Mouse (Mus musculus): ENCODE data around the gene Wdr6.
A peak's percentile ranks its signal among the peaks of the same experiment; 100 is the strongest.
"Not testable (repeated sequence)": the region's sequence is repeated elsewhere in the genome, so short reads cannot be mapped to it uniquely, and the experiment has no call there.

Wdr6 gene

DNA sequence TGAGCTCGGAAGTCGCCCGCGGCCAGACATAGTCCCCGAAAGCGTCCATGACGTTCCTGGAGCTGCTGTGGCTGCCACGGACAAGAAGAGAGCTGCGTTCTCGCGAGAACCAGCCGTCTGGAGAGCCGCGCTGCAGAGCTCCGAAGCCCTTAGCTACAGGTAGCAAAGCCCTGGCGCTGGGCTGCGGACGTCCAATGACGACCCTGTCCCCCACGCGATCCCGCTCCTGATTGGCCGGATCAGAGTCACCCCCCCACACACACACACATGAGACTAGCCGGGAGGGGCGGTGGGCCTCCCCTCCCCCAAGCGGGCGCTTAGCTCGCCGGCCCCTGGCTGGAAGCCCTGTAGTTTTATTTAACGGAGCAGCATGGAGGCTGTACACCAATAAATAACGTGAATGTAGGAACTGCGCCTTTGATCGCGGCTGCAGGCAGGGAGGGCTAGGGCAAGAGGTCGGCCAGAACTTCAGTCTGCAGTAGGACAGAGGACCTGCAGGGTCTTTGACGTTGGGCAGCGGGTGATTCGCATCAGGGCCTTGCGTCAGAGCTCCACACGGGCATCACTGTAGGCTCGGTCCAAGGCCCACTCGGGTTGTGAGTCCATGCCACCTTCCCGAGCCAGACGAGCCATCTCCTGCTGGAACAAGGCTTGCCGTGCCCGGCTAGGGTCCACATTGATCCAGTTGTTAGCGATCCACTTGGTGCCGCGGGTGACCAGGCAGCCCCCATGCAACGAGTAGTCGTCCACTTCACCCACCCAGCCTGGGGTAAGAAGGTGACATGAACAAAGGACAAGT is at the start of gene Wdr6:
TSS of gene Wdr6 (minus strand) at position 195 of the 799 bp plus-strand sequence.
- DNase-seq: peak; percentile 90

DNA sequence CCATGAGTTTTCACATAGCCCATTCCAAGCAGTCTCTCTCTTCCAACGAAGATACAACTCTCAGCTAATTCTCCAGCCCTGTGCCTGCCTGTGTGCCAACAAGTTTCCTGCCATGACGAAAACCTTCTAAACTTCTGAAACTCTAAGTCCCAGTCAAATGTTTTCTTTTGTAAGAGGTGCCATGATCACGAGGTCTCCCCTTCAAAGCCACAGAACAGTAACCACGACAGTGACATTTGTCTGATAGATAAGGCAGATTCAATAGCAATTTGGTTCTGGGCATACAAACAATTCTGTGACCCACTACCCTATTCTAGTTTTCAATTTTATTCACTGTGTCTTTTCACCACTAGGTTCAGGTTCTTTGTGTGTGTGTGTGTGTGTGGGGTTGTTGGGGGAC is 49.6 kb upstream of the Wdr6 start:
- DNase-seq: no peak

- DNase-seq: no peak
Measured at GRCm38 (mm10) chr9:108626498-108626897, 48.0 kb upstream of the Wdr6 start.

DNA sequence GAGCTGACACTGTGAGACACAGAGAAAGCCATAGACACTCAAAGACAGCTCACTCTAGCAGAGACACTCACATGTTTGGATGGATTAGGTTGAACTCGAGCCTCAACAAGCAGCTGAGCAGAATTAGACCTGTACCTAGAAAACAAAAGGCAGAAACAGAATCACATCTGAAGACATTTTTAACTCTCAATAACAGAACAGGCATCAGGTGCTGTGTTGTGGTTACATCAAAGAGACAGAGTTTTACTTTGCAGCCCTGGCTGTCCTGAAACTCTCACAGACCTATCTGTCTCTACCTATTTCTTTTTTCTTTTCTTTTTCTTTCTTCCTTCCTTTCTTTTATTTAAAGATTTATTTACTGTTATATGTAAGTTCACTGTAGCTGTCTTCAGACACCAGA is 38.8 kb upstream of the Wdr6 start:
- DNase-seq: no peak

- DNase-seq: no peak
Measured at GRCm38 (mm10) chr9:108611488-108611887, 32.9 kb upstream of the Wdr6 start.

- no peak for DNase-seq
Measured at GRCm38 (mm10) chr9:108608889-108609288, 30.4 kb upstream of the Wdr6 start.

GRCm38 (mm10) chr9:108607929-108608328 is 29.4 kb upstream of the Wdr6 start:
- not testable (repeated sequence) for DNase-seq

DNA sequence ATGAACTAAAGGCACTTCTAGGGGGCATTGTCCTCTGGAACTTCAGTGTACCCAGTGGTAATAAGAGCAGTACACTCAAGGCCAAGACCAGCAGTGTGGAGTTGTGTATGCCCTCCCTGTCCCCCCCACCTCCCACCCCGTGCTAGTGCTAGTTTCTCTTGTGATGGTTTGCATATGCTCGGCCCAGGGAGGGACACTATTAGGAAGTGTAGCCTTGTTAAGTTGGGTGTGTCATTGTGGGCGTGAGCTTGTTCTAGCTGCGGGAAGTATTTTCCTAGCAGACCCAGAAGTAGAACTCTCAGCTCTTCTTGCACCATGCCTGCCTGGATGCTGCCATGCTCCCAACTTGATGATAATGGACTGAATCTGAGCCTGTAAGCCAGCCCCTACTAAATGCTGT is 23.4 kb upstream of the Wdr6 start:
- DNase-seq: no peak

GRCm38 (mm10) chr9:108600011-108600410 is 21.5 kb upstream of the Wdr6 start:
- no peak for DNase-seq

DNA sequence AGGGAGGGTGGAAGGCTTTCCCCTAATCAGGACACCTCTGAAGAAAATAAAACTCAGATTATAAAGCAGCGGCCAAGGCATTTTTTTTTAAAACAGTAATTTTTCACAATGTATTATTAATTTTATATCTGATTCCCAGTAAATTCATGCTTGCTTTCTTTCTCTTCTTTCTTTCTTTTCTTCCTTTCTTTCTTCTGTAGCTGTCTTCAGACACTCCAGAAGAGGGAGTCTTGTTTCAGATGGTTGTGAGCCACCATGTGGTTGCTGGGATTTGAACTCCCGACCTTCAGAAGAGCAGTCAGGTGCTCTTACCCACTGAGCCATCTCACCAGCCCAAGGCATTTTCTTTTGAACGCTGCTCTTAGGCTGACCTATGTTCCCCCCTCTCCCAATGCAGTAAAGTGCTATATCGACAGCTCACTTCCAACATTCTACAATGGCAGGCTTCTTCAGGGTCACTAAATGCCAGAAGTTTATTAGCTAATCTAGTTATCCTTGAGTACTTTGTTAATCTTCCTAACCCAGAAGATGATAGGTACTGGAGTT is 20.6 kb upstream of the Wdr6 start:
- DNase-seq: no peak

DNA sequence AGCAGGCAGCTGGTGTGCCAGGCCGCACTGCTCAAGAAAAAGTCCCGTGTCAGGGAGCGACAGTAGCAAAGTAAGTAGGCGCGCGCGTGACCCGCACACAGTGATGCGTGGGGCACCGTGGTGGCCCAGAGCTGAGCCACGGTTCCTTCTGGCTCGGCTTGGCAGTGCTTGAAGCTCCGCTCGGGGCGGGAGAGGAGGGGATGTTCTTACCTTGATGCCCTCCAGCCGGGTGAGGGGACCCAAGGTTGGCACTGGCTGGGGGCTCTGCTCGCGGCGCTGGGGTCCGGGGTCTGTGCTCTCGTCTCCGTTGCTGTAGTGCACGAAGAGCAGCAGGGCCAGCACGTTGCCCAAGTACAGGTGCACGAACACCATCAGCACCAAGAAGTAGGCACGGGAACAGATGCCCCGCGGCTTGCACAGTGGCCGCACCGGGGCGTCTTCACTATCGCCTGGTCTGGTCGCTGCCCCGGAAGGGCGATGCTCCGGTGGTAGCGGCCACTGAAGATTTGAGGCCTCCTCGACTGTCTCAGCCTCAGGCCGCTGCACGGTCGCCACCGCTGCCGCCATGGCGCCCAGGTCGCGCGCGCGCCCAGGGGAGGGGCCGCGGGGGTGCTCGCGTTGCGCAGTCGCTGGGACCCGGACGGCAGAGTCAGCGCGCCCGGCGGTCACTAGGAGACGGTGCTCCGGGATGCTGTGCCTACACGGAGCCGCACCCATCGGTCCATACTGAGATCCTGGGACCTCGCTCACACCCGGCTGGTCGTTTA is 18.6 kb upstream of the Wdr6 start, which contains the start of gene P4htm:
TSS of gene P4htm (minus strand) at position 670 of the 767 bp plus-strand sequence.
- DNase-seq: peak; percentile 74

- no peak for DNase-seq
Measured at GRCm38 (mm10) chr9:108594354-108594753, 15.8 kb upstream of the Wdr6 start.

- DNase-seq: no peak
Measured at GRCm38 (mm10) chr9:108591462-108591861, 12.9 kb upstream of the Wdr6 start.

GRCm38 (mm10) chr9:108589229-108589628 is 10.7 kb upstream of the Wdr6 start:
- no peak for DNase-seq

GRCm38 (mm10) chr9:108587571-108588180 is 9.1 kb upstream of the Wdr6 start:
- peak; percentile 47 for DNase-seq

DNA sequence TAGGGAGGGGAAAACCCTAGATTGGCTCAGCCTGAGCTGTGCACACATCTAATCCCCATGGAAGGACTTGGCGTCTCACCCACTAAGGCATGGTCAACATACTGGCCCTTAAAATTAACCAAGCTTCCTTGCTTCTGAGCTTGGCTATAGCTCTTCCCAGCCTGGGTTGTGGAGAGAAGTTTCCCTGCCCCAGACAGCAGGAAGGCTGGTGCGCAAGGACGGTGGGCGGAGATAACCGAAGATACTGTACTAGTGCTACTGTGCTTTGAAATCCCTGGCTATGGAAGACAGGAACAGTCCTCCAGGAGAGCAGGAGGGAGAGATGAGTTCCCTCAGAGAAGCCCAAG is 778 bp upstream of the Wdr6 start:
- DNase-seq: no peak

DNA sequence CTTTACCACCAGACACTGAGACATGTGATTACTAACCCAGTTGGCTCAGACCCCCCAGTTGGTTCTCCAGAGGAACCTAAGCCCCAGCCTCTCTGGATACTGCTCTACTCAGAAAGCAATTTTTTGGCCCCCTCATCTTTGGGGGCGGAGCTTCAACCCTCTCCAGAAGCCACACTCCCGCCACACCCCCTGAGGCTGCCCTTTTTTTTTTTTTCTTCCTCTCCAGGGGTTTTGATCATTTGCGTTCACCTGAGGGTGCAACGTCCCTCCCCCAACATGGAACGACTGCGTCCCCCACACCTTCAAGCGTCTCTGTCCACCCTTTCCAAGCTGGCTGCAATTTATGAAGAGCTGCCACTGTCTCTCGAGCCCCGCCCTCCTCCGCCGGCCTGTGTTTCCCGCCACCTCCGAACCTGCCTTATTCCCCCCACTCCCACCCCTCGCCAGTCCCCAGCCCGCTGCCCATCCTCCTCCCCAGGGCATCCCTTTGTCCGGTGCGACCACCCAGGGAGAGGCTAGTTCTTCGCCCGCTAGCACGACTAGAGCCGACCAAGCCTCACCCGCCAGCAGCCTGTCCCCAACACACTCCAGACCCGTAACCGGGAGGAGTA is 500 bp downstream of the Wdr6 start:
- DNase-seq: peak; percentile 61

GRCm38 (mm10) chr9:108577025-108577424 is 1.5 kb downstream of the Wdr6 start:
- DNase-seq: no peak

DNA sequence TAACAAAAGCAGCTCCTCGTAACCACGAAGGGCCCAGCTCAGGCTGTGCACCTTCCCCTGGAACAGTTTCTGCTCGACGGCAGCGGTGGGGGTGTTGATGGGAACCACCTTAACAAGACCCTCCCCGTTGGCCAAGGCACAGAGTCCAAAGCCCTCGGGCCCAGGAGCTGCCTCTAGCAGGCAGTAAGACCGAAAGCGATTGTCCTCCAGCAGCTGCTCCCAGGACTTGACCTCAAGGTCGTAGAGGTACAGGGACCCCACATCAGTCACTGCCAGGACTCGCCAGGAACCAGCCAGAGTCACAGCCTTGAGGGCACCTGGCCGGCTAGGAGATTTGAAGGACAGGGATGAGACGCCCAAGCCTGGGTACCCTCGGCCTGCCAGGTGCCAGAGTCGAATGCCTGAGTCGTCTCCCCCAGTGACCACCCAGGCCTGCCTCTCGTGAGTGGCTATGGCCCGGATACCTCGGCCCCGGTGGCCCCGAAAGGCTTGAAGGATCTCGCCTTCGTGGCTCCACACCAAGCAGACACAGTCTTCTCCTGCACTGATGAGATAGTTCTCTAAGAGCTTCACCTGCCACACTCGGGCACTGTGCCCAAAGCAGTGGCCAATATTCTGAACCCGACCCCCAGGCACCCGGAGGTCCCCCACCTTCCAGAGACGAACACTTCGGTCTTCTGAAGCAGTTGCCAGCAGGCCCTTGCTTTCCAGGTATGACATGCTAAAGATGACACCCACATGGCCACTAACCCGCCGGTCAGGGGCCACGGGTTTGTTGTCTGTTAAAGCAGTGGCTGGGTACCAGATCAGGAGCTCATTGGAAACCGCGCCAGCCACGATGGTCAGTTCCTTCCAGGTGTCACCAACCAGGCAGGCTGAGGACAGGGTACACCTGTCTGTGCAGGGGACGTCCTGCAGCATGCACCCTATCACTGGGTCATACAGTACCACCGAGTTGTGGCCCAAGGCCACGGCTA is 2.9 kb downstream of the Wdr6 start:
- DNase-seq: peak; percentile 35

GRCm38 (mm10) chr9:108574921-108575320 is 3.6 kb downstream of the Wdr6 start:
- DNase-seq: no peak

- peak; percentile 60 for DNase-seq
Measured at GRCm38 (mm10) chr9:108573774-108574690, 4.5 kb downstream of the Wdr6 start.
